Mouse (Mus musculus) ES-CJ7 (cell line): ENCODE data around the gene Zfp423.

Source experiments
- DNase-seq: peaks from one replicate; pipeline ENCODE4 v3.0.0; 2011; ENCODE audit warnings: low read depth, low spot score

Zfp423 gene

DNA sequence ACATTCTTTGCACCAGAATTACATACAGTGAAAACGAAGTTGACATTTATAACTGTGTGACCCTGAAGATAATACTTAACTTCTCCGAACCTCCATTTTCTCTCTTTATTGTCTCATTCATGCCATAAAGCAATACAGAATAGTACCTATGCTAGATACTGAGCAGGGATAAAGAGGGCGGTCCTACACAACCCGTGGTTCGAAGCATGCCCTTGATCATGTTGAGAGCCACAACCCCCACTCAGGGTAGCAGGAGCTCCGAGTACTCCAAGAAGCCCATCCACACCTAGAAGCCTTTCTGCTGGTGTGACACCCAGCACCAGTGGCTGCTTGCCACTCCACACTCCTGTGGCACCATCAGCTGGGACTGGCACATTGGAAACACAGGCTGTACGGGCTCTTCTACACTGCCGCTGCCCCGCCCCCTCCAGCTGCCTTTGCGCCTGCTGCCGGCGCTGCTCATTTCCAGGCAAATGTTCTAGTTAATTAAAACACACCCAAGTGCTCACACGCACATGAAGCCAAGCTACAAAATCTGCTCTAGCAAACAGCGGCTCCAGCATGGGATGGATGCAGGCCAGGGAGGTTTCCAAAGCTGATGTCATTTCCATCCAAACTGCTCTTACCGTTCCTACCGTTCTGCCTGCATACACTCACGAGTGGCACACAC lies 147.9 kb downstream of the Zfp423 start:
- DNase-seq: no peak

GRCm38 (mm10) chr8:87810771-87811170 lies 148.6 kb downstream of the Zfp423 start:
- no peak for DNase-seq

DNA sequence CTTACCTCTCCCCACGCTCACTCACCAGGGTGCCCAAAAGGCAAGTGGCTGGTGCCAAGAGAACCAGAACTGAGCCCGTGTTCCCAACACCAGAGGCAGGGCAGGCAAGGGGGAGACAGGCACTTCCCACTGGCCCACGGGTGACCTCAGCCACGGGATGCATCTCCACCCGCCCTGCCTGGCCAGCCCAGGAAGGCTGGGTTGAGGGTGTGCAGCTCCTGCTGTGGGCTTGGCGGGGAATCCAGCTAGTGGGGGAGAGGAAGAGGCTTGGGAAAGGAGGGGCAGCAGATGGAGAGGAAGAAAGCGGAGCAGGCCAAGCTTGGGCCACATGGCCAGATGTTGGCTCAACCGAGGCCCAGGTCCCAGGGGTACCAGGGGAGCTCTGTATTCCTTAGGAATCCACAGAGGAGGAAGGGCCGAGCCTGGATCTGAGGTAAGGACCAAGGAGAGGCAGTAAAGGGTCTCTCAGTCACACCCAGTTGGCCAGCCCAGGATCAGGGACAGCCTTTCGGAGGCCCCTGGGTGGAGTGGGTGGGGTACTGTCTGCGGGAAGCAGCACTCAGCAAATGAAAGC lies 155.0 kb downstream of the Zfp423 start:
- no peak for DNase-seq

GRCm38 (mm10) chr8:87803437-87803836 lies 156.0 kb downstream of the Zfp423 start:
- DNase-seq: no peak

- peak; percentile 60 for DNase-seq
These were observed 156.8 kb downstream of the Zfp423 start for GRCm38 (mm10) chr8:87802571-87802970.

DNA sequence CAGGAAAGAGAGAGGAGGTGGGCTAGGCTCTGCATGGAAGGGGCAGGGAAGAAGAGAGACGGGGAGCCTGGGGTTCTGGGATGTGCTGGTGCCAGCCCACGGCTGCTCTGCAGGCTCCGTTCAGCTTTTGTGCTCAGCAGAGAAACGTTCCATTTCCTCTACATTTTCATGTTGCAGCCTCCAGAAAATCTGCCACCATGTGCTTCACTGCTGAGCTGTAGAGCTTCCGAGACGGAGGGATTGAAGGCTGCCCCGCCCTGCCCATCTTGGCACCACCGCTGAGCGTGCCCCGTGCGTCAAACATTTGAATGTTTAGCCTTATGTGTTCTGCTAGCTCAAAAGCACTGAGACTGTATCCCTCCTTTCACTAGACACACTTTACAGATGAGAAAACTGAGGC lies 159.3 kb downstream of the Zfp423 start:
- no peak for DNase-seq

GRCm38 (mm10) chr8:87796234-87796633 lies 163.2 kb downstream of the Zfp423 start:
- no peak for DNase-seq

- DNase-seq: no peak
These were observed 164.8 kb downstream of the Zfp423 start for GRCm38 (mm10) chr8:87794639-87795038.

DNA sequence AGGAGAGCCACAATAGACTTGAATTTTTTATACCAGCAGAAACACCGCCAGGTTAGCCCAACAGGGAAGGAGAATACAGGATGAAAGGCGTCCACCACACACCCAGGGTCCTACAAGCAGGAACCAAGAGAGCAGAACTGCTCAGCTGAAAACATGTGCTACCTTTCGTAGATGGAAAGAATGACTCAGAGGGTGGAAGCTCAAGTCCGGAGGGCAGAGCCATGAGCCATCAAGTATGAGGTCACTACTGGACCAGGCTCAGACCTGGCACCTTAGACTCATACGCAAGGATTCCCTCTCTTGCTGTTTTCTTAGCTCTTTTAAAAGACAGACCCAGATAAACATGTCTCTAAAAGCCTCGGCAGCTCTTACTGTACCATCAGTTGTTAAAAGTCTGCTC lies 168.3 kb downstream of the Zfp423 start:
- no peak for DNase-seq

DNA sequence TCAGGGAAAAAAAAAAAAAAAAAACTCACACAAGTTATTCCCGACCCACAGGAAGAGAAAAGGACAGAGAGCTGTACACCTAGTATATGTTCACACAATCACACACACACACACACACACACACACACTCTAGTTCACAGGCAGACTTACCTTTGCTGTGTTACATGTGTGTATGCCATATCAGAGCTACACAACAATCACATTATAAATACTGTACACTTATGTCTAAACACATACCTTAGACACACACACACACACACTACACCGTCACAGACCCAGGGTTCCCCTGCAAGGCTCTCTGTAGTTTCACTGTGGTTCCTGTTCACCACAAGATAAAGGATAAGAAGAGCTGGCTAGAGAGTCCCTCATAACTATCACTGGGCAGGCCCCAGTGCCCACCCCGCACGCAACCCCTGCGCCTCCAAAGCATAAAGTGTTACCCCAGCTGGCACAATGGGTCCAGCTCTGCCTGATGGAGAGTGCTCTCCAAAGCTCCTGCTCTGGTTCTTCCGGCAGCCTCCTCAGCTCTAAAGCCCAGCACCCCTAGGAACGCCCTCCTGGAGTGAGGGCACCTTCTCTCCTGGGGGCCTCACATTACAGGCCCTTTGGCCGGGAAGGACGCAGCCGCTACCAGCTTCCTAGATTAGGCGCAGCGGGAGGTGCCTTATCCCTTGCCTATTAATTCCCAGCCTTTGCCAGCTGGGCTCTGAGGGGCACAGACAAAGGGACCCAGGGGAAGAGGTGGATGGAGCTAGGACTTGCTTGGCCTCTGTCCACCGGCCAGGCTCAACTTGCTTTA lies 174.6 kb downstream of the Zfp423 start:
- no peak for DNase-seq

DNA sequence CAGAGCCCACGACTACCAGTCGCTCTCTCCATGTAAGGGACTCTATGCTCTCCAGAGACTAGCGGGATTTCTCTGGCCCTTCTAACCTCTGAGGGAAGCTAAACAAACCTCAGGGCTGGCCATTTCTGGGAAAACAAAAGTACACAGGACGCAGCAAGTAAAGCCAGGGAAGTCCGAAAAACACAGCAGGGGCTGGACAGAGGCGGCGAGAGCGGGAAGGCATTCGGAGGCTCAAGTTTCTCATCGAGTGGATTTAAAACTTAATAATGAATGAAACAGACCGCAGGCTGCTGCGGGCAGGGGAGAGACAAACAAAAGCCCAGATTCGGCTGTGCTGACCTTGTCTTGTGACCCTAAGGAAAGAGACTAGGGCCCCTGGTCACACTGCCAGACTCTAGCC lies 175.2 kb downstream of the Zfp423 start:
- DNase-seq: no peak

GRCm38 (mm10) chr8:87783198-87783597 lies 176.2 kb downstream of the Zfp423 start:
- no peak for DNase-seq

DNA sequence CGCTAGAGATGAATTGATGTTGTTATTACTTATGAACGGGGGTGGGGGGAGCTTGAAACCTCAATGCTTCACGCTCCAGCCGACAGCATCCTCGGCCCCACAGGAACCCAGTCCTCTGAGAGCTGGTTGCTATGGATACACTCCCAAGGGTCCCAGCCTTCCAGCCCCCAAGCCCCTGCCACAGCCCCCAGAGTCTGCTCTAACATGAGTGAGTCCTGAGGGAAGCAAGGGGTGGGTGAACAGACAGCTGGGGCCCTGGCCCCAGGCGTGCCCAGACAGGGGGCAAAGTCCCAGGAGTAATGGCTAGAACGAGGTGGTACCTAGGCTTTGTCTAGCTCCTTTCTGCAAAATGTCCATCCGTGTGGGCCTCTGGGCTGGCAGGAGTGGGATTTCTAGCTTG lies 181.8 kb downstream of the Zfp423 start:
- DNase-seq: no peak

GRCm38 (mm10) chr8:87775889-87776288 lies 183.5 kb downstream of the Zfp423 start:
- no peak for DNase-seq

DNA sequence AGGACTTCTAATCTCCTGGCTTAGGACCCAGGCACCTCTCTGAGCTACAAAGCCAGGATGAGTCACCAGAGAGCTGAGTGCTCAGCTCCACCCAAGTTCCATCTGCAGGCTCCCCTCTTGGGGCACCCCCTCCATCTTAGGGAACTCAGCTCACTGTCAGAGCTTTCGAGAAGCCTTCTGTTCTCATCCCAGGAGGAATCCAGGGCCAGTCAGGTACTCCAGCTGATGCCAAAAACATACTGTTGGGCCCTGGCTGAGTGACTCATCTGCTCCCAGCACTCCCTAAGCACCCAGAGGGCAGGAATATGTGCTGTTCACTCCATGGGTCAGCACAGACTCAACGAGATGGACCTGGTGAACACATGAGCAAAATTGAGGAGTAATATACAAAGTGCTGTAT lies 184.4 kb downstream of the Zfp423 start:
- DNase-seq: no peak

DNA sequence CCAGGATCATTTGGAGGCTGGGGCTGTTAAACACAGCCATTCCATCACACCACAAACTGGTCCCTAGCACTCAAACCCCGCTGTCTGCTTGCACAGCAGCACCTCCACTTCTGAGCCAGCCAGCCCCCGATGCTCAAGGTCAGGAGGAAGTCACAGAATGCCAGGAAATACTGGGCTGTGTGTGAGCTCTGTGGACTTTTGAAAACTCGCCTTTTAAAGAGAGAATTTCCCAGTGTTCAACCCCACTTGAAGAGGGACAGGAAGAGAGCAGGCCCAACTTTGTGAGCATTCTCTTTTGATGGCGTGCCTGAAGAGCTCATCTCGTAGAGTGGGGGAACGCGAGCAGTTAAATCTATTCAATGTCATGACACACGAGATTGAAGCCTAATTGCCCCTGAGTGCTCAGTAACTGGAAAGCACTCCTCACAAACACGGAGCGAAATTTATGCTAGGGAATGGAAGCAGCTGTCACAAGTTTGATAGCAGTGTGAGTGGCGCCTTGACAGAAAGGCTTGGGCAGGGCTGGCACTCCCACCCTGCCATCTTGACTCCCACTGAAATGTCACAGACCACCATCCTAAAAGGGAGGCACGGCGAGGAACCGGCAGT lies 186.4 kb downstream of the Zfp423 start:
- no peak for DNase-seq

DNA sequence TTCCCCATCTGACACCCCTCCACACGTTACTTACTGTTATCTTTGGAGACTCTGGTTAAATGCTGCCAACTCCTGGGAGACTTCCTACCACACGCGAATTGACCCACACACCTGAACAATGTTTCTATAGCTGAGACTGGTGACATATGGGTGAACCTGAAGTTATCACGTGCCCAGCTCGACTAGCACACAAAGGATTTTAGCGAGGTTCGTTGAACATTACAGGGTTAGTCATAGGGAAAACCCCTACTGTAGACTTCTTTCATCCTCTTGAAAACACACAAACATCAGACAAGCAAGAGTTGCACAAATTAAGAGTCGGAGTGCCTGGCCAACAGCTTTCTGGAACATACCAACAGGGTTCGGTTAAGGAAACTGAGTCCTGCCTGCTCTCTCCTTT lies 191.5 kb downstream of the Zfp423 start:
- DNase-seq: no peak

DNA sequence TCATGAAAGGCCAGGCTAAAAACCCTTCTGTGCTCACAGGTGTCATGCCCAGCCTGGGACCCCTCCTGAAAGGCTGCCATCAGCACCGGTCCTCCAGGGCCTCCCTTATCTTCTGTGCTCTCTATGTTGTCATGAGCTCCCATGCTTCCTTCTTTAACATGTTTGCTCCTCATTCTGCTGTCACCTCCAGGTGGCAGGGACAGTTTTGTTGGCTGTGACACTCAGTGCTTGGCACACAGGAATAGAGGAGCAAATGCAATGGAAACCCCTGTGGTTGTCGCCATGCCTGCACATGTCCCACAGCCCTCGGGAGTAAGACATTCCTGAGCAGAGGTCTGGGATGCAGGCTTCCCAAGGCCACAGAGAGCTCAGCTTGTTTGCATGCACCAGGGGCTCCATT lies 194.1 kb downstream of the Zfp423 start:
- no peak for DNase-seq

GRCm38 (mm10) chr8:87758750-87759149 lies 200.6 kb downstream of the Zfp423 start:
- no peak for DNase-seq

DNA sequence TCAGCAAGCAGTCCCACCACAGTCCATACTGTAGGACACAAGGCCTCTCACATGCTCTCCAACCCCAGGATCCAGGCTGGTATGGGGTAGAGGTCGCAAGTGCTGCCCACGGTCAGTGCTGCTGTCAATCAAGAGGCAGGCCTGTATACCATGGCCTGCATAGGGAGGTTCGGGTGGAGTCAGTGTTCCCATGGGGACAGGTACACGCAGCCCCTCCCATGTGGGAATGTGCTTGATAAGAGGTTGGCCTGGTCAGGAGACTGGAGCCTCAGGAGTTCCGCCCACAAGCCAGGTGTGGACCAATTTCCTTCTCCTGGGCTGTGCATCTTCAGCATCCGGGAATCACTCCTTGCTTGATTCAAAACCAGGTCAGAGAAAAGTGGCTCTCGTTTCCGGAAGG lies 204.5 kb downstream of the Zfp423 start:
- DNase-seq: no peak

GRCm38 (mm10) chr8:87753636-87754035 lies 205.8 kb downstream of the Zfp423 start:
- DNase-seq: peak; percentile 24

- DNase-seq: peak; percentile 71
These were observed 206.2 kb downstream of the Zfp423 start for GRCm38 (mm10) chr8:87753148-87753547.

DNA sequence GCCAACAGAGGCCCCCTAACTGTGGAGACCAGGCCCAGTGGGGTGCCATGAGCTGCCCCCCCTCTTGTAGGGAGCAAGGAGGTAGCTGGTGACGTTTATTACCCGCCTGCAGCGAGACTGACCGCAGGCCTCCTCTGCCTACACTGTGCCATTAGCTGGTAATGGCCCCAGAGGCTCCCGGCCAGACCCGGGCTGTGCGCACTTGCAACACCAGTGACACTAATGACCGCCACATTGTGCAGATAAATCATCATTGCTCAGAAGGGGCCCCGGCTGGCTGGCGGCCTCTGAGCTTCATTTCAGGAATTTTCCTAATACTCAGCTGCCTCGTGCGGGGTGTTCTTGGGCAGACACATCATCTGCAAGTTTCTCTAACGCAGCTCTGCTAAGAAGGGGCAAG lies 206.7 kb downstream of the Zfp423 start:
- no peak for DNase-seq
